ENCODE assay signal across 12 mouse cellular contexts in the genomic region with DNA sequence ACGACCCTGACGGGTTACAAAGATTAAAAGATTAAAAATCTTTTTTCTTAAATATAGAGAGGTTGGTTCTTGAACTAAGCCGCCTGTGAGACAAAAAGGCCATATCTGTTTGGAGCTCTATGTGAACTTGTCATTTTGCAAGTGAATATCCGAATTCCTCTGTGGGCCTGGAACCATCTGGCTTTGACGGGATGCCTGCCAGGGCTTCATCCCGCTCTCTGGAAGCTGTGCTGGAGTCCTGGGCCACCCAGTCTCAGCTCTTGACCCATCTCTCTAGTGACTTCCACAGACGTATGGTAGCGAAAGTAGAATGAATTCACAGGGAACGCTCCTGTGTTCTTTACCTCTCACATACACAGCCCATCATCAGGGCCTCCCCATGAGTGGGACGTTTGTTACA.
"Had no signal": no experiment of that assay in that cellular context is flagged by ENCODE, and none has a peak within 500 bp of the region (broad histone marks: within the 10 kb centered on the region; RNA-seq: fewer than 3 reads in every experiment).

No protein-coding gene starts in this region.

- H3K27me3 ChIP-seq: lung, embryonic 15.5 days; neural tube, embryonic 15.5 days had no signal

- DNase-seq: kidney, adult 9 months; kidney, postnatal 14 days; midbrain, embryonic 14.5 days; right cerebral cortex, adult 18-20 months; right cerebral cortex, postnatal 25 days had no signal

- ATAC-seq: liver, embryonic 12.5 days had no signal

- H3K9me3 ChIP-seq: limb, embryonic 15.5 days; liver, embryonic 12.5 days; lung, embryonic 15.5 days; midbrain, embryonic 10.5 days; neural tube, embryonic 15.5 days had no signal

- H3K36me3 ChIP-seq: limb, embryonic 15.5 days; liver, embryonic 12.5 days; lung, embryonic 15.5 days; midbrain, embryonic 10.5 days; neural tube, embryonic 15.5 days had no signal

- H3K4me2 ChIP-seq: limb, embryonic 15.5 days; liver, embryonic 12.5 days; lung, embryonic 15.5 days; neural tube, embryonic 15.5 days had no signal

- H3K27ac ChIP-seq: left cerebral cortex, adult 2 months; limb, embryonic 15.5 days; liver, embryonic 12.5 days; lung, embryonic 15.5 days; midbrain, embryonic 10.5 days; neural tube, embryonic 15.5 days had no signal

- H3K9ac ChIP-seq: limb, embryonic 15.5 days; liver, embryonic 12.5 days; lung, embryonic 15.5 days; neural tube, embryonic 15.5 days had no signal

- H3K4me3 ChIP-seq: left cerebral cortex, adult 2 months; limb, embryonic 15.5 days; liver, embryonic 12.5 days; lung, embryonic 15.5 days; midbrain, embryonic 10.5 days; myocyte; neural tube, embryonic 15.5 days had no signal
